Mouse (Mus musculus): ENCODE measurements around the gene Gm44511. TPM values are rescaled to one million over a fixed set of nuclear protein-coding genes. Genes with fewer than 3 reads are reported as not detected.
A peak's percentile ranks its signal among the peaks of the same experiment; 100 is the strongest.
"Not testable (repeated sequence)": the region's sequence is repeated elsewhere in the genome, so short reads cannot be mapped to it uniquely, and the experiment has no call there.

The Gm44511 gene
- polyA plus RNA-seq, 1 experiment, result 0.23 TPM

- H3K27me3 ChIP-seq (replicated peaks; ENCODE audit: control insufficient read depth, insufficient read depth, low read length), result no peaks in the 10 kb centered on the region
- DNase-seq, result no peak
- H3K4me3 ChIP-seq (ENCODE audit: insufficient read depth, low read depth, low read length), result no peak overlapping the region
- H3K27ac ChIP-seq (ENCODE audit: insufficient read depth, low read depth, low read length), result no peak overlapping the region
- TF ChIP-seq CTCF (conservative IDR thresholded peaks at IDR 0.05; ENCODE audit: insufficient read depth, insufficient read length, low read depth, low read length) (no peak), POLR2A (IDR thresholded peaks at IDR 0.05; ENCODE audit: low read depth, low read length) (no peak)
- no peaks in the 10 kb centered on the region for H3K36me3 ChIP-seq (ENCODE audit: control insufficient read depth, insufficient read depth, low read length)
- 58% methylated on average over 4 of the region's 4 CpGs for WGBS
- H3K4me1 ChIP-seq (ENCODE audit: control insufficient read depth, insufficient read depth, low read length), result no peaks in the 10 kb centered on the region; the same call in 1 of the 2 replicates
These were observed 15.4 kb upstream of the Gm44511 start for GRCm38 (mm10) chr6:128841327-128842089.

GRCm38 (mm10) chr6:128840669-128841068 lies 14.6 kb upstream of the Gm44511 start:
- H3K27ac ChIP-seq (ENCODE audit: insufficient read depth, low read depth, low read length); DNase-seq; H3K4me1 ChIP-seq (ENCODE audit: control insufficient read depth, insufficient read depth, low read length); H3K4me3 ChIP-seq (ENCODE audit: insufficient read depth, low read depth, low read length); H3K27me3 ChIP-seq (replicated peaks; ENCODE audit: control insufficient read depth, insufficient read depth, low read length); H3K36me3 ChIP-seq (ENCODE audit: control insufficient read depth, insufficient read depth, low read length): not testable (repeated sequence)
- 86% methylated on average over 3 of the region's 3 CpGs for WGBS

DNA sequence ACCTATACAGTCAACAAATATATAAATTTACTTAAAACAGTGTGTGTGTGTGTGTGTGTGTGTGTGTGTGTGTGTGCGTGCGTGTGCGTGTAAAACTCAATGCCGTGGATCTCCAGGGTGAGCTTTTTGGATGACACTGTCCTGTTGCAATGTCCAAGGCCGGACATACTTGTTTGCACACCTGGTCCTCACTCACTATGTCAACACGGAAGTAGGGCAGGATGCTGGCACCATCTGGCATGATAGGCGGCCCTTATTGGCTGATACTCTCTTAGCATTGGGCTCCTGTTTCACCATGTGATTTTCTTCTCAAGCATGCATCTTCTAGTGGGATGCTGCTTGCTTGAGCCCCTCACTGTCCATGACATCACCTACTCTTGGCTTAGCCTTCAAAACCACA lies 13.8 kb upstream of the Gm44511 start:
- TF ChIP-seq POLR2A (IDR thresholded peaks at IDR 0.05; ENCODE audit: low read depth, low read length) (no peak), CTCF (conservative IDR thresholded peaks at IDR 0.05; ENCODE audit: insufficient read depth, insufficient read length, low read depth, low read length) (no peak)
- H3K27ac ChIP-seq (ENCODE audit: insufficient read depth, low read depth, low read length), result no peak overlapping the region
- H3K27me3 ChIP-seq (replicated peaks; ENCODE audit: control insufficient read depth, insufficient read depth, low read length), result no peaks in the 10 kb centered on the region
- 55% methylated on average over 7 of the region's 7 CpGs for WGBS
- no peak overlapping the region for H3K4me3 ChIP-seq (ENCODE audit: insufficient read depth, low read depth, low read length)
- DNase-seq, result no peak
- no peaks in the 10 kb centered on the region; the same call in 1 of the 2 replicates for H3K4me1 ChIP-seq (ENCODE audit: control insufficient read depth, insufficient read depth, low read length)
- no peaks in the 10 kb centered on the region for H3K36me3 ChIP-seq (ENCODE audit: control insufficient read depth, insufficient read depth, low read length)

- H3K27me3 ChIP-seq (replicated peaks; ENCODE audit: control insufficient read depth, insufficient read depth, low read length), result no peaks in the 10 kb centered on the region
- H3K27ac ChIP-seq (ENCODE audit: insufficient read depth, low read depth, low read length), result peak overlapping the region; percentile 54
- WGBS, result under 1% methylated on average over 17 of the region's 17 CpGs
- no peaks in the 10 kb centered on the region for H3K36me3 ChIP-seq (ENCODE audit: control insufficient read depth, insufficient read depth, low read length)
- H3K4me1 ChIP-seq (ENCODE audit: control insufficient read depth, insufficient read depth, low read length), result no peaks in the 10 kb centered on the region; the same call in 1 of the 2 replicates
- TF ChIP-seq CTCF (conservative IDR thresholded peaks at IDR 0.05; ENCODE audit: insufficient read depth, insufficient read length, low read depth, low read length) (peak; percentile 88), POLR2A (IDR thresholded peaks at IDR 0.05; ENCODE audit: low read depth, low read length) (no peak)
- peak; percentile 93 for DNase-seq
- H3K4me3 ChIP-seq (ENCODE audit: insufficient read depth, low read depth, low read length), result peak overlapping the region; percentile 95
These were observed 13.2 kb upstream of the Gm44511 start for GRCm38 (mm10) chr6:128839266-128839771.

- DNase-seq, result peak; percentile 95
- Histone ChIP-seq H3K27ac (ENCODE audit: insufficient read depth, low read depth, low read length) (peak overlapping the region; percentile 89), H3K4me3 (ENCODE audit: insufficient read depth, low read depth, low read length) (peak overlapping the region; percentile 95), H3K36me3 (ENCODE audit: control insufficient read depth, insufficient read depth, low read length) (no peaks in the 10 kb centered on the region), H3K27me3 (replicated peaks; ENCODE audit: control insufficient read depth, insufficient read depth, low read length) (no peaks in the 10 kb centered on the region), H3K4me1 (ENCODE audit: control insufficient read depth, insufficient read depth, low read length) (no peaks in the 10 kb centered on the region)
- TF ChIP-seq CTCF (conservative IDR thresholded peaks at IDR 0.05; ENCODE audit: insufficient read depth, insufficient read length, low read depth, low read length) (no peak), POLR2A (IDR thresholded peaks at IDR 0.05; ENCODE audit: low read depth, low read length) (no peak)
- under 1% methylated on average over 49 of the region's 49 CpGs for WGBS
These were observed 12.5 kb upstream of the Gm44511 start for GRCm38 (mm10) chr6:128838342-128839265.

- H3K27ac ChIP-seq (ENCODE audit: insufficient read depth, low read depth, low read length), result no peak overlapping the region; the same call in 1 of the 2 replicates
- 5% methylated on average over 14 of the region's 14 CpGs for WGBS
- H3K4me3 ChIP-seq (ENCODE audit: insufficient read depth, low read depth, low read length), result peak overlapping the region; percentile 68
- H3K36me3 ChIP-seq (ENCODE audit: control insufficient read depth, insufficient read depth, low read length), result no peaks in the 10 kb centered on the region
- peak; percentile 39 for DNase-seq
- TF ChIP-seq CTCF (conservative IDR thresholded peaks at IDR 0.05; ENCODE audit: insufficient read depth, insufficient read length, low read depth, low read length), result no peak
- no peaks in the 10 kb centered on the region for H3K4me1 ChIP-seq (ENCODE audit: control insufficient read depth, insufficient read depth, low read length)
- no peaks in the 10 kb centered on the region for H3K27me3 ChIP-seq (replicated peaks; ENCODE audit: control insufficient read depth, insufficient read depth, low read length)
These were observed 11.6 kb upstream of the Gm44511 start for GRCm38 (mm10) chr6:128837454-128838341.
